Mouse (Mus musculus): ENCODE measurements around the gene Dab2ip.

DNA sequence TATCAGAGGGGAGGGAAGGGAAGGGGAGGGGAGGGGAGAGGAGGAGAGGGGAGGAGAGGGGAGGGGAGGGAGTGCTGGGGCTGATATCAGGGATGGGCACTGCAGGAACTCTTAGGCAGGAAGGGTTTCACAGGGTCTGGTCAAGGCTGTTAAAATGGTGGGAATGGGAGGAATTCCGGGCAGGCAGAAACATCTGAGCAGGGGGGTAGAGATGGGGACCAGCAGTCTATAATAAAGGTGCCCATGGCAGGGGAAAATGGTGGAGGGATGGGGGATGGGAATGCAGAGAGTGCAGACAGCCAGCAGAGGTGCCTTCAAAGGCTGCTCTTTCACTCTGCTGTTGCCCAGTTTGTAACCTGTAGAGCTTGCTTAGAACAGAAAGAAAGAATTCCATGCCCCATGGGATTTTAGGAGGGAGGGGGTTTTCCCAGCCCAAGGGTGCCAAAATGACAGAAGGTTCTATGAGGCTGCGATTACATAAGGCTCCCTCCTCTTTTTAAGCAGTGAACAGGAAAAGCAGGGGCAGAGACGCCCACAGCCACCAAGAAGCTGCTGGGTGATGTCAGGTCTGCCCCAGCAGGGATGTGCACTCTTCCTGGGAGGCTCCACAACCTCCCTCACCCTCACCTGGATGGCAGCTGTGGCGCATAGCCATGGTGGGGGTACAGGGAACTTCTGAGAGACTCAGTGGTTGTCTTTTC lies 210.6 kb downstream of the Dab2ip start:
- TF ChIP-seq CTCF (IDR thresholded peaks at IDR 0.05; ENCODE audit: control insufficient read depth, insufficient read depth, low read length) (no peak), POLR2A (IDR thresholded peaks at IDR 0.05; ENCODE audit: borderline replicate concordance, control insufficient read depth, low read depth, low read length) (no peak)
